Mouse (Mus musculus) erythroblast, embryonic 14.5 days (primary cell): ENCODE results near the gene Gm11084. TPM values are rescaled to one million over a fixed set of nuclear protein-coding genes. Genes with fewer than 3 reads are reported as not detected.

ENCODE experiments used
- H3K27me3 ChIP-seq: 2 replicates; pipeline ENCODE4 v1.6.1; 2012; ENCODE audit warnings: inconsistent platforms; ENCODE audit not compliant: control insufficient read depth
- H3K36me3 ChIP-seq: 2 replicates; pipeline ENCODE4 v1.6.1; 2012; ENCODE audit warnings: mild to moderate bottlenecking, inconsistent platforms; ENCODE audit not compliant: control insufficient read depth
- H3K4me1 ChIP-seq: 2 replicates; pipeline ENCODE4 v1.6.1; 2012; ENCODE audit warnings: inconsistent platforms; ENCODE audit not compliant: control insufficient read depth
- H3K4me3 ChIP-seq: replicated peaks from 2 replicates; pipeline ENCODE3; 2012; ENCODE audit warnings: moderate library complexity, mild to moderate bottlenecking, inconsistent platforms
- H3K9me3 ChIP-seq: 2 replicates; pipeline ENCODE4 v1.6.1; 2012; ENCODE audit warnings: low read length, inconsistent platforms, mixed read lengths; ENCODE audit not compliant: control insufficient read depth
- GATA1 ChIP-seq: IDR thresholded peaks from 2 replicates; pipeline ENCODE4 v1.6.1; 2012; ENCODE audit warnings: low read length, inconsistent platforms, mixed read lengths
- TAL1 ChIP-seq: IDR thresholded peaks from 3 replicates; pipeline ENCODE4 v1.6.1; 2012; ENCODE audit warnings: low read length, inconsistent platforms, mixed read lengths
- polyA plus RNA-seq: library from polyadenylated mRNA; stranded (reverse); fragments of >175 nt; gene quantifications from 2 replicates; pipeline ENCODE4 v1.2.3, GENCODE M21; 2012

The Gm11084 gene
- polyA plus RNA-seq, 1 experiment = not detected

DNA sequence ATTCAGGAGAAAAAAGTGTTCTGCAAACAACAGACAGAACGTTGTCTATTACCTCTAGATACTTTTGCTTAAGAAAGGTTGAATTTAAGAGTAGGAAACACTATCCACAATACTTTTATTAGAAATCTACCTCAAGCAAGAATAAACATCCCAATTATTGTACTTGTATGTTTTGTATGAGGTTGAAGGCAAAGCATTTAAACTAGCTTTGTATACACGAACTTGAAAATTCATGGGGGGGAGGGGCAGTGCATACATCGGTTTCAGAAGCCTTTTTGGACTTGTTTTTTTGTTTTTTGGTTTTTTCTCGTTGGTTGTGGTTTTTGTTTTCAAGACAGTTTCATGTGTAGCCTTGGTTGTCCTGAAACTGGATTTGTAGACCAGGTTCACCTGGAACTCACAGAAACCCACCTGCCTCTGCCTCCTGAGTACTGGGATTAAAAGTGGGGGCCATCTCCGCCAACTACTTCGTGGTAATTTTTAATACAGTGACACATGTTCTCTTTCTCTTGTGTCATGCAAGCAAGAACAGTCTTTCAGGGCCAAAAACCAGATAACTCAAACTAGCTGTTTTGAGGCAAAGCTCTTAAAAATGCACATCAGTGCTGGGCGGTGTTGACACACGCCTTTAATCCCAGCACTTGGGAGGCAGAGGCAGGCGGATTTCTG, 4.9 kb downstream of the Gm11084 start:
- peak overlapping the region; percentile 98 for H3K4me3 ChIP-seq
- peaks cover 30% of the 10 kb centered on the region for H3K4me1 ChIP-seq
- H3K36me3 ChIP-seq = peaks cover 15% of the 10 kb centered on the region
- TF ChIP-seq GATA1 = no peak
- H3K27me3 ChIP-seq = no peaks in the 10 kb centered on the region
- no peaks in the 10 kb centered on the region for H3K9me3 ChIP-seq

DNA sequence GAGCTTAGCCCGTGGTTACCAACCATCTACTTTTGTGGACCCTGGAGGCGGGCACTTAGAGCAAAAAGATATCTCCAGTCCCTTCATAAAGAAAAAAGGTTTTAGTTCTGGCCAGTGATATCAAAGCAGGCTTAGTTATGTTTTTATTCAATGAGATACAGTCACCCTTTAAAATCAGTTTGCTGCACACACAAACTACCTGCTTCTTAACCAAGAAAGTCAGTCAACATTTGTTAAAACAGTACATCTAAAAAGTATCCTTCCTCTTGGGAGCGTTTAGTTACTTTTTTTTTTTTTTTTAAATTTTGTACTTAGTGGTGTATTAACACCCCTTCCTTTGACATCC, 5.5 kb downstream of the Gm11084 start:
- Histone ChIP-seq H3K27me3 (no peaks in the 10 kb centered on the region), H3K9me3 (no peaks in the 10 kb centered on the region), H3K4me3 (peak overlapping the region; percentile 98), H3K36me3 (peaks cover 20% of the 10 kb centered on the region), H3K4me1 (peaks cover 35% of the 10 kb centered on the region)
- no peak for TF ChIP-seq TAL1
- TF ChIP-seq GATA1 = no peak

DNA sequence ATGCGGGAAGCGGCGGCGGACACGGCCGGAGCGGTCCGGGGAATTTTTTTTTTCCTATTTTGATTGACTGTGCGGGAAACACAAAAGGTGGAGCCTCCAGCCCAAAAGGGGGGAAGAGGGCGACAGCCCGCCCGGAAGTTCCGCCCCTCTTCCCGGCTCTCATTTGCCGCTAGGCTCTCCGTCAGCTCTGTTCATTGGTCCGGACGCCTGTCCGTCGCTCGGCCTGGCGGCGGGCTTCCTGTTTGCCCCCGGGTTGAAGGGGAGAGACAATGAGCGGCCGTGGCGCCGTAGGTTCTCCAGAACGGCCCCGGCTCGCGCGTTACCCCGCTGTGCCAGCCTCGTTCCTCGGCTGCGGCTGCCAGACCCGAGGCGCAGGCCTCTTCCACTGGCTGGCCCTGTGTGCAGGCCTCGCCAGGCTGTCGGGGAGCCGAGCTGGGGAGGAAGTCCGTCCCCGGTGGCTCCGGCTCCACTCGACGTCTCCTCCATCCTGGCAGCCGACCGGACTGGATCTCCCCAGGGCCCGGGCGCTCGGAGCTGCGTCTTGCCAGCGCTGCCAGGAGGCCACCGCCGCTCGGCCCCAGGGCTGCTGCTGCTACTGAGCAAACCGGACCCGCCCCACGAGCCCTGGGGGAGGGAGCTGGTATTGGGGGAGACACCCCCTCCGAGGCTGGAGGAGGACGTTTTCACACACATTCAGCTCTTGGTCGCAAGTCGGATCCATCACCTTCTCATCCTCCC, 6.0 kb downstream of the Gm11084 start, which contains the start of gene Sp3:
Gene Sp3 (minus strand): TSS at position 110 of the 738 bp plus-strand sequence.
- H3K9me3 ChIP-seq = no peaks in the 10 kb centered on the region
- H3K4me3 ChIP-seq = peak within 1 kb of the TSS; percentile 98
- peaks cover 41% of the 10 kb centered on the region for H3K4me1 ChIP-seq
- no peaks in the 10 kb centered on the region for H3K27me3 ChIP-seq
- TF ChIP-seq TAL1 (no peak), GATA1 (no peak)
- H3K36me3 ChIP-seq = peaks cover 25% of the 10 kb centered on the region

DNA sequence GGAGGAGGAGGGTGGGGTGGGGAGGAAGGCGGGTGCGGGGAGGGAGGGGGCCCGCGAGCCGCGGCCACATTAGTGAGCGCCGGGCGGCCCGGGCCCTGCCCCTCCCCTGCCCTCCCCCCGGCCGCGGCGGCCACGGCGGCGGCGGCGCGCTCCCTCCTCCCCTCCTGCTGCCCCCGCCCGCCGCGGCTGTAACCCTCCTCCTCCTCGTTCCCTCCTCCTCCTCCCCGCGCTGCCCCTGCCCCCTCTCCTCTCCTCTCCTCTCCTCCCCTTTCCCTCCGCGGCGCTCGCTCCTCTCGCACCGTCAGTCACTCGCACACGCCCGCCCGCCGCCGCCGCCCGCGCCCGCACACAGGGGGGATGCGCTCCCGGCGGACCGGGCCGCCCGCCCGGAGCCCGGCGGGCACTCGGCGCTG, 6.9 kb downstream of the Gm11084 start:
- TF ChIP-seq GATA1 (no peak), TAL1 (no peak)
- Histone ChIP-seq H3K4me3 (peak overlapping the region; percentile 98), H3K27me3 (no peaks in the 10 kb centered on the region), H3K9me3 (no peaks in the 10 kb centered on the region), H3K36me3 (peaks cover 34% of the 10 kb centered on the region), H3K4me1 (peaks cover 43% of the 10 kb centered on the region)

DNA sequence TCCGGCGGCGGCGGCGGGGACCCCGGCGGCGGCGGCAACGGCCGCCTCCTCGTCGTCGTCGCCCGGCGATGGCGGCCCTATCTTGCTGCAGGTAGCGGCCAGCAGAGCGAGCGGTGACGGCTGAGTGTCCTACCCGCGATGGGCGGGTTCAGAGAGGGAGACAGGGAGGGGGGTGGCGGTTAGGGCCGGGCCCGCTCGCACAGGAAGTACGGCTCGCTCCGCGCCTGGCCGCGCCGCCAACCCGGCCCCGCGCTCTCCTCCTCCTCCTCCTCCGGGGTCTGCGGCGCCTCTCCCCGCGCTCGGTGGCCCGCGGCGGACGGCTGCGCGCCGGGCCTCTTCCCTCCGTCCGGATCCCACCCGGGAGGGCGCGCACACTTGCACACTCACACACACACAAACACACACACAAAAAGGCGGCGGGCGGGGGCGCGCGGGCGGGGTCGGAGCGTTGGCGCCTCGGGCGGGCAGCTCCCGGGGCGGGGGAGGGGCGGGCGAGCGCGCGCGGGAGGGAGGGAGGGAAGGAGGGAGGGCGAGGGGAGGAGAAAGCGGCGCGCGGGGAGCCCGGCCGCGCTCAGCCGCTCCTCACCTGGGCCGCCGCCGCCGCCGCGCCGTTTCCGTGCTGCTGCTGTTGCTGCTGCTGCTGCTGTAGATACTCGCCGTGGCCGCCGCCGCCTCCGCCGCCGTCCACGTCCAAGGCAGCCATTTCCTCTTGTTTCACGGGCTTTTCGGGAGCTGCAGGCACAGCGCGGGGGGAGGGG, 7.4 kb downstream of the Gm11084 start:
- Histone ChIP-seq H3K27me3 (no peaks in the 10 kb centered on the region), H3K4me3 (peak overlapping the region; percentile 98), H3K9me3 (no peaks in the 10 kb centered on the region), H3K4me1 (peaks cover 41% of the 10 kb centered on the region), H3K36me3 (peaks cover 37% of the 10 kb centered on the region)
- TF ChIP-seq TAL1 (no peak), GATA1 (no peak)

DNA sequence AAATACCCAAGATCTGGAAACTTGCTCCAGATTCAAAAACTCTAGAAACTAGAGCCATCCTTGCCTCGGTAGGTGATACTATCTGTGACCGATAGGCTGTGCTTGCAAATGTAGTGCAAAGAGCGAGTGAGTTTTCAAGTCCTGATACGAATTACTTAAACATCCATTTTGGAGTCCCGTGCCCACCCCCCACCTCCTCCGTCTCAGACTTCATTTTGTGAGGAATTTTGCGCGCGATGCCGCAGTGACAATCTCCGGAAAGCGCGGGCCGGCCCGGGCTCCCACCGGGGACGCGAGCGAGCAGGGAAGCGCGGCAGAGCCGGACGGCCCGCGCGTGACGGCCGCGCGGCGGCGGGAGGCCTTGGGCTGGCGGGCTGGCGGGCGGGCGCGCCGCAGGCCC, 8.0 kb downstream of the Gm11084 start:
- Histone ChIP-seq H3K4me1 (peaks cover 39% of the 10 kb centered on the region), H3K36me3 (peaks cover 43% of the 10 kb centered on the region), H3K4me3 (peak overlapping the region; percentile 98), H3K9me3 (no peaks in the 10 kb centered on the region), H3K27me3 (no peaks in the 10 kb centered on the region)
- TF ChIP-seq TAL1 = no peak
- TF ChIP-seq GATA1 = no peak

DNA sequence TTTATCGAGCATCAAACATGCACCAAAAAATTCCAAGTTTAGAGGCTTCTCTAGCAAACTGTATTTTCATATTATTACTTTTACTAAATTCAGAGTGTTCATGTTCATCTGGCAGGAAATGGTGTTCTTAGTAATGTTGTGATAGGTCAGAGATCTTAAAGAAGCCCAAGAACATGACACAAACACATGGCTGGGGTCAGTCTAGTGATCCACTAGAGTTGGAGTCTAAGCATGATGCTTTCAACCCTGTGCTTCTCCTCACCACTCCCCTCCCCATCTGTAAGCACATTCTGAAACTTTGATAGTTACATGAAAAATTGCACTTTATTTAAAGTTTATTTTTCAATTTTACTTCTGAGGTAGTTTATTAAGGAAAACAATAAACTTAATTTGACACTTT, 9.2 kb downstream of the Gm11084 start:
- Histone ChIP-seq H3K4me3 (peak overlapping the region; percentile 98), H3K9me3 (no peaks in the 10 kb centered on the region), H3K36me3 (peaks cover 55% of the 10 kb centered on the region), H3K27me3 (no peaks in the 10 kb centered on the region), H3K4me1 (peaks cover 36% of the 10 kb centered on the region)
- no peak for TF ChIP-seq TAL1
- TF ChIP-seq GATA1 = no peak

DNA sequence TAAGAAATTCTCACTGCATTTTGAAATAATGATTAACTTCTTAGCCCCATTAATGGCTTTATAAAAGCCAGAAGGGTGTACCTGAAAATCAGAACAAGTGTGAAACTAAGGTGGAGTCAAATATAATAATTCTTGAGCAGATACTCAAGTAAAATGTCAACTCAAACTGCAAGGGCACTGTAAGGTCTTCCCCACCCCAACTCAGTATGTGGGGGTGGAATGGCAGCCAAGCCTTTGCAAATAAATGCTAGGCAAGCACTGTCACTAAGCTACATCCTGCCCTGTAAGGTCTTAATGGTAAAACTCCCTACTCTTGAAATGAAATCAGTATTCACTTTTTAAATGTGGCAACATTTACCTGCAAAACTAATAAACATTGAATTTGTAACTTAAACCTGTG, 10.5 kb downstream of the Gm11084 start:
- H3K27me3 ChIP-seq = no peaks in the 10 kb centered on the region
- no peaks in the 10 kb centered on the region for H3K9me3 ChIP-seq
- H3K36me3 ChIP-seq = peaks cover 68% of the 10 kb centered on the region
- H3K4me1 ChIP-seq = peaks cover 27% of the 10 kb centered on the region
- H3K4me3 ChIP-seq = peak overlapping the region; percentile 98
- TF ChIP-seq GATA1 (no peak), TAL1 (no peak)

DNA sequence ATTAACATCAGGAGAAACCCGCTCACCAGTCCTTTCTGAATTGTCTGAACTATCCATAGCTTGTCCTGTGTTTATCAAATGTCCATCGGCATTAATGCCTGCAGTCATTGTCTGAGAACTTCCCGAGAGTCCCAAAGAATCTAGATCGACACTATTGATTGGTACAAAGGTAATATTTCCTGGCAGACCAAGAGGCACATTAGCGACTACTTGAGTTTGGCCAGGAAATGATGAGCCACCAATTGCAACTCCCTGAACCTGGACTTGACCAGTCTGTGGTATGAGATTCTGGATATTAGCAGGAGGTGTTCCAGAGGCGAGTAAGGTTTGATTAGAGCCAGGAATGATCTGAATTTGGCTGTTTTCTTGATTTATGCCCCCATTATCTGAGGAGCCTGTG, 15.7 kb downstream of the Gm11084 start:
- peaks cover 96% of the 10 kb centered on the region for H3K36me3 ChIP-seq

More for the DNA sequence above, 15.7 kb downstream of the Gm11084 start:
- TF ChIP-seq TAL1 (no peak), GATA1 (no peak)
- H3K4me3 ChIP-seq = no peak overlapping the region
- H3K27me3 ChIP-seq = no peaks in the 10 kb centered on the region
- no peaks in the 10 kb centered on the region for H3K9me3 ChIP-seq
- peaks cover 11% of the 10 kb centered on the region for H3K4me1 ChIP-seq
